Mouse (Mus musculus) intestine, embryonic 16.5 days (tissue): Measurements from ENCODE around the gene Tshz2. TPM values are rescaled to one million over a fixed set of nuclear protein-coding genes. Genes with fewer than 3 reads are reported as not detected.
A peak's percentile ranks its signal among the peaks of the same experiment; 100 is the strongest.

ENCODE experiments used
- ATAC-seq: fragments of 200-750 bp; cut with Nextera tagmentation; 2 replicates; pipeline ENCODE4 v1.8.0; 2017; ENCODE audit warnings: moderate TSS enrichment, moderate library complexity
- H3K27ac ChIP-seq: fragments of 300-500 bp; sonication (generic); 2 replicates; pipeline ENCODE4 v1.5.1; 2014; ENCODE audit warnings: mild to moderate bottlenecking, low read length
- H3K27me3 ChIP-seq: fragments of 300-500 bp; sonication (generic); replicated peaks from 2 replicates; pipeline ENCODE4 v1.6.1; 2014; ENCODE audit warnings: low read length, control low read depth, mixed read lengths; ENCODE audit not compliant: control insufficient read depth, insufficient read depth
- H3K36me3 ChIP-seq: fragments of 300-500 bp; sonication (generic); 2 replicates; pipeline ENCODE4 v1.6.1; 2014; ENCODE audit warnings: low read length, control low read depth; ENCODE audit not compliant: control insufficient read depth, insufficient read depth
- H3K4me1 ChIP-seq: fragments of 300-500 bp; sonication (generic); 2 replicates; pipeline ENCODE4 v1.6.1; 2014; ENCODE audit warnings: low read length, control low read depth, mixed read lengths; ENCODE audit not compliant: control insufficient read depth, insufficient read depth
- H3K4me2 ChIP-seq: fragments of 300-500 bp; sonication (generic); 2 replicates; pipeline ENCODE4 v1.6.1; 2014; ENCODE audit warnings: low read depth, low read length, control low read depth
- H3K4me3 ChIP-seq: fragments of 300-500 bp; sonication (generic); 2 replicates; pipeline ENCODE4 v1.5.1; 2014; ENCODE audit warnings: mild to moderate bottlenecking, low read length
- H3K9ac ChIP-seq: fragments of 300-500 bp; sonication (generic); 2 replicates; pipeline ENCODE4 v1.6.1; 2014; ENCODE audit warnings: low read depth, low read length
- H3K9me3 ChIP-seq: fragments of 300-500 bp; sonication (generic); 2 replicates; pipeline ENCODE4 v1.6.1; 2016; ENCODE audit warnings: low read length, control low read depth; ENCODE audit not compliant: control insufficient read depth
- WGBS: fragments of 180-500 bp; shearing (Covaris S2); extraction: QIAGEN DNeasy Blood & Tissue Kit; methylation state at CpG from one replicate; pipeline ENCODE4 v1.1.7; 2014; 5-methylcytosine and 5-hydroxymethylcytosine counted together
- polyA plus RNA-seq: library from polyadenylated mRNA; unstranded; fragments of >200 nt; fragmentation: Nextera tagmentation; extraction: Ambion mirVana; gene quantifications from 2 replicates; pipeline ENCODE4 v1.2.1, GENCODE M21; 2015

Gene Tshz2
- polyA plus RNA-seq, 1 experiment from 2014 or later, result 14.0 TPM

- ATAC-seq, result no peak
- no peaks in the 10 kb centered on the region for H3K36me3 ChIP-seq
- H3K9me3 ChIP-seq, result no peaks in the 10 kb centered on the region
- no peak overlapping the region for H3K4me2 ChIP-seq
- no peak overlapping the region for H3K27ac ChIP-seq
- no peak overlapping the region for H3K4me3 ChIP-seq
- H3K9ac ChIP-seq, result no peak overlapping the region
- WGBS, result 82% methylated on average over 3 of the region's 4 CpGs
- no peaks in the 10 kb centered on the region for H3K27me3 ChIP-seq
- H3K4me1 ChIP-seq, result no peaks in the 10 kb centered on the region
These were observed 18.1 kb upstream of the Tshz2 start for GRCm38 (mm10) chr2:169614683-169615082.

GRCm38 (mm10) chr2:169615998-169616397 lies 16.8 kb upstream of the Tshz2 start:
- WGBS, result 81% methylated on average over 6 of the region's 6 CpGs
- ATAC-seq, result no peak

GRCm38 (mm10) chr2:169621201-169621710 lies 11.6 kb upstream of the Tshz2 start:
- peak; percentile 77 for ATAC-seq
- Histone ChIP-seq H3K9me3 (no peaks in the 10 kb centered on the region), H3K9ac (peak overlapping the region; percentile 44; the same call in 1 of the 2 replicates), H3K4me3 (peak overlapping the region; percentile 26; the same call in 1 of the 2 replicates), H3K27ac (peak overlapping the region; percentile 61), H3K4me1 (peaks cover 4% of the 10 kb centered on the region), H3K4me2 (peak overlapping the region; percentile 49), H3K36me3 (no peaks in the 10 kb centered on the region), H3K27me3 (no peaks in the 10 kb centered on the region)
- WGBS, result 20% methylated on average over 15 of the region's 15 CpGs

More at GRCm38 (mm10) chr2:169615998-169616397, 16.8 kb upstream of the Tshz2 start:
- H3K36me3 ChIP-seq, result no peaks in the 10 kb centered on the region
- H3K4me3 ChIP-seq, result no peak overlapping the region
- no peak overlapping the region for H3K27ac ChIP-seq
- H3K27me3 ChIP-seq, result no peaks in the 10 kb centered on the region
- no peaks in the 10 kb centered on the region; the same call in 1 of the 2 replicates for H3K4me1 ChIP-seq
- no peak overlapping the region for H3K9ac ChIP-seq
- H3K9me3 ChIP-seq, result no peaks in the 10 kb centered on the region
- no peak overlapping the region for H3K4me2 ChIP-seq

GRCm38 (mm10) chr2:169630070-169630469 lies 2.7 kb upstream of the Tshz2 start:
- ATAC-seq, result no peak
- H3K27ac ChIP-seq, result no peak overlapping the region
- H3K4me2 ChIP-seq, result no peak overlapping the region
- no peaks in the 10 kb centered on the region for H3K36me3 ChIP-seq
- H3K27me3 ChIP-seq, result no peaks in the 10 kb centered on the region
- WGBS, result 87% methylated on average over 3 of the region's 3 CpGs
- H3K4me1 ChIP-seq, result 0 out of 2 replicates have a peak, but pooled peaks cover 3% of the 10 kb centered on the region
- H3K9ac ChIP-seq, result no peak overlapping the region
- H3K9me3 ChIP-seq, result no peaks in the 10 kb centered on the region
- no peak overlapping the region for H3K4me3 ChIP-seq

GRCm38 (mm10) chr2:169633491-169634289 lies 877 bp downstream of the Tshz2 start:
- under 1% methylated on average over 38 of the region's 38 CpGs for WGBS
- H3K27me3 ChIP-seq, result no peaks in the 10 kb centered on the region
- no peaks in the 10 kb centered on the region for H3K36me3 ChIP-seq
- H3K4me2 ChIP-seq, result peak overlapping the region; percentile 87
- H3K27ac ChIP-seq, result peak overlapping the region; percentile 96
- H3K9ac ChIP-seq, result peak overlapping the region; percentile 97
- peak overlapping the region; percentile 89 for H3K4me3 ChIP-seq
- peaks cover 5% of the 10 kb centered on the region for H3K4me1 ChIP-seq
- H3K9me3 ChIP-seq, result no peaks in the 10 kb centered on the region
- ATAC-seq, result peak; percentile 56

GRCm38 (mm10) chr2:169634619-169635382 lies 2.0 kb downstream of the Tshz2 start:
- WGBS, result 25% methylated on average over 17 of the region's 17 CpGs
- Histone ChIP-seq H3K27ac (peak overlapping the region; percentile 96), H3K36me3 (no peaks in the 10 kb centered on the region)

GRCm38 (mm10) chr2:169635428-169635827 lies 2.6 kb downstream of the Tshz2 start:
- H3K36me3 ChIP-seq, result no peaks in the 10 kb centered on the region
- no peaks in the 10 kb centered on the region for H3K9me3 ChIP-seq
- H3K27me3 ChIP-seq, result no peaks in the 10 kb centered on the region
- H3K27ac ChIP-seq, result peak overlapping the region; percentile 96
- ATAC-seq, result no peak
- peak overlapping the region; percentile 87 for H3K4me2 ChIP-seq
- H3K4me3 ChIP-seq, result peak overlapping the region; percentile 89
- WGBS, result 18% methylated on average over 7 of the region's 7 CpGs
- peak overlapping the region; percentile 97 for H3K9ac ChIP-seq
- peaks cover 12% of the 10 kb centered on the region for H3K4me1 ChIP-seq

More at GRCm38 (mm10) chr2:169634619-169635382, 2.0 kb downstream of the Tshz2 start:
- Histone ChIP-seq H3K27me3 (no peaks in the 10 kb centered on the region), H3K9me3 (no peaks in the 10 kb centered on the region), H3K4me2 (peak overlapping the region; percentile 87), H3K9ac (peak overlapping the region; percentile 97), H3K4me1 (peaks cover 7% of the 10 kb centered on the region), H3K4me3 (peak overlapping the region; percentile 89)
- no peak for ATAC-seq

GRCm38 (mm10) chr2:169636414-169636813 lies 3.6 kb downstream of the Tshz2 start:
- no peaks in the 10 kb centered on the region for H3K9me3 ChIP-seq
- peak overlapping the region; percentile 63 for H3K9ac ChIP-seq
- no peaks in the 10 kb centered on the region for H3K36me3 ChIP-seq
- 29% methylated on average over 4 of the region's 4 CpGs for WGBS
- H3K4me2 ChIP-seq, result peak overlapping the region; percentile 87
- H3K27ac ChIP-seq, result peak overlapping the region; percentile 70
- ATAC-seq, result no peak
- H3K4me1 ChIP-seq, result peaks cover 17% of the 10 kb centered on the region
- H3K4me3 ChIP-seq, result peak overlapping the region; percentile 89
- no peaks in the 10 kb centered on the region for H3K27me3 ChIP-seq

GRCm38 (mm10) chr2:169641547-169641946 lies 8.7 kb downstream of the Tshz2 start:
- H3K4me2 ChIP-seq, result peak overlapping the region; percentile 3; the same call in 1 of the 2 replicates
- H3K4me1 ChIP-seq, result peaks cover 14% of the 10 kb centered on the region
- WGBS, result 29% methylated on average over 14 of the region's 14 CpGs
- H3K27me3 ChIP-seq, result no peaks in the 10 kb centered on the region
- no peak overlapping the region for H3K4me3 ChIP-seq
- H3K36me3 ChIP-seq, result no peaks in the 10 kb centered on the region
- H3K9me3 ChIP-seq, result no peaks in the 10 kb centered on the region
- 0 out of 2 replicates have a peak overlapping the region, but pooled peaks have one; percentile 19 for H3K27ac ChIP-seq
- no peak for ATAC-seq
- H3K9ac ChIP-seq, result peak overlapping the region; percentile 20; the same call in 1 of the 2 replicates
